In the genomic region with DNA sequence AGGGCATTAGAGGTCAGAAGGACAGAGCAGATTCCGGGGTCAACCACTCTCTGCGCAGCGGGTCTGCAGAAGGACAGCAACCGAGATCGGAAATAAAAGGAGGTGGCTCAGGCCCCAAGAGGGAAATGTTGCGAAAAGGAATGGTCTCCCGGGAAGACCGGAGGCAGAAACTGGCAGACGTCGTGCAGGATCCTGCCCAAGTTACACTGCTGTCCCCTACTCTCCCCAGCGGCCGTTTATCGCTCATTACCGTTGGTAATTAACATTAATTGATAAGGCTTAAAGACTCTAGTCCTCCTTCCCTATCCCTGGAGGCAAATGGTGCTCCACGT, we compare ENCODE assay signal across 8 mouse cellular contexts. TPM values are rescaled to one million over a fixed set of nuclear protein-coding genes. Genes with fewer than 3 reads are reported as not detected.
DNase-seq lines count a peak whose midpoint lies in the region; ATAC-seq and TF ChIP-seq lines count a peak whose summit lies in the region.

No protein-coding gene starts in this region.

- intact Hi-C loops in gastrocnemius, postnatal 14 days (cut with DNase I; ENCODE audit: low total_unique reads), result no loop called here

- dilution Hi-C loops in CH12.LX (cut with MboI; ENCODE audit: extremely low pct_ligation_motif_present, extremely low pct_unique_long_range_greater_than_20kb, low sequenced_read_pairs), result no loop called here

- TF ChIP-seq CTCF in CH12.LX (conservative IDR thresholded peaks at IDR 0.05 in 1 of 2, IDR thresholded peaks at IDR 0.05 in 1 of 2; ENCODE audit: low read depth in 2 of 2, low read length in 2 of 2), result no peak
- TF ChIP-seq CTCF in cortical plate, adult 2 months (IDR thresholded peaks at IDR 0.05; ENCODE audit: extremely low read depth, insufficient read depth, low read length), result no peak

- TF ChIP-seq RAD21 in CH12.LX (IDR thresholded peaks at IDR 0.05; ENCODE audit: low read depth, low read length), result no peak

- H3K27me3 ChIP-seq in heart, embryonic 14.5 days (ENCODE audit: control insufficient read depth, insufficient read depth, low read length), result no peaks in the 10 kb centered on the region
- H3K27me3 ChIP-seq in CH12.LX (replicated peaks), result no peaks in the 10 kb centered on the region
- H3K27me3 ChIP-seq in intestine, embryonic 14.5 days (replicated peaks; ENCODE audit: control insufficient read depth, insufficient read depth, low read length), result no peaks in the 10 kb centered on the region
- H3K27me3 ChIP-seq in midbrain, embryonic 16.5 days (ENCODE audit: control insufficient read depth, insufficient read depth, low read depth, low read length), result no peaks in the 10 kb centered on the region

- no peak for ATAC-seq in heart, embryonic 14.5 days (ENCODE audit: insufficient number of reproducible peaks, insufficient read depth, low FRiP score, low read depth)
- no peak for ATAC-seq in intestine, embryonic 14.5 days (replicated peaks; ENCODE audit: low FRiP score, low TSS enrichment, low read depth)
- no peak for ATAC-seq in midbrain, embryonic 16.5 days

- DNase-seq in heart, adult 18-20 months, result no peak
- DNase-seq in CH12.LX (ENCODE audit: extremely low read depth), result no peak
- no peak for DNase-seq in intestine, embryonic 14.5 days (ENCODE audit: low spot score)
- DNase-seq in gastrocnemius, postnatal 14 days, result no peak
- no peak for DNase-seq in cerebellum, postnatal 4 days (ENCODE audit: low spot score in 2 of 2)

- H3K36me3 ChIP-seq in heart, embryonic 14.5 days (ENCODE audit: control insufficient read depth, insufficient read depth, low read length), result peaks cover 33% of the 10 kb centered on the region
- H3K36me3 ChIP-seq in CH12.LX (replicated peaks in 1 of 2; ENCODE audit: control insufficient read depth in 1 of 2, insufficient read depth in 1 of 2, low read length in 1 of 2), result peaks cover 21 to 32% of the 10 kb centered on the region in 2 experiments
- H3K36me3 ChIP-seq in intestine, embryonic 14.5 days (ENCODE audit: control insufficient read depth, insufficient read depth, low read length), result peaks cover 27% of the 10 kb centered on the region
- H3K36me3 ChIP-seq in midbrain, embryonic 16.5 days (ENCODE audit: control insufficient read depth, insufficient read depth, low read length), result peaks cover 5% of the 10 kb centered on the region; the same call in 1 of the 2 replicates

- TF ChIP-seq EP300 in CH12.LX (IDR thresholded peaks at IDR 0.05; ENCODE audit: low read length), result 0 out of 2 replicates have a peak, but pooled peaks have one; percentile 31

- peak overlapping the region; percentile 59 to 73 for H3K4me3 ChIP-seq in heart, embryonic 14.5 days (ENCODE audit: control insufficient read depth in 1 of 2, insufficient read depth in 1 of 2, low read depth in 1 of 2, low read length in 2 of 2)
- peak overlapping the region; percentile 66 to 85 (median 68) for H3K4me3 ChIP-seq in CH12.LX (replicated peaks in 1 of 3; ENCODE audit: low read depth in 2 of 3, low read length in 2 of 3, poor library complexity in 1 of 3)
- H3K4me3 ChIP-seq in cortical plate, adult 2 months (ENCODE audit: insufficient read depth, low read length), result peak overlapping the region; percentile 82
- peak overlapping the region; percentile 92 for H3K4me3 ChIP-seq in intestine, embryonic 14.5 days (ENCODE audit: low read depth, low read length)
- H3K4me3 ChIP-seq in midbrain, embryonic 16.5 days (ENCODE audit: low read depth, low read length), result peak overlapping the region; percentile 66

- H3K4me1 ChIP-seq in heart, embryonic 14.5 days (ENCODE audit: control insufficient read depth in 2 of 2, insufficient read depth in 2 of 2, low read length in 2 of 2), result peaks cover 0 to 15% of the 10 kb centered on the region in 2 experiments; a peak in 2 of 4 replicates
- peaks cover 7 to 24% of the 10 kb centered on the region in 2 experiments for H3K4me1 ChIP-seq in CH12.LX (ENCODE audit: control insufficient read depth in 1 of 2, insufficient read depth in 2 of 2)
- 0 out of 2 replicates have a peak, but pooled peaks cover 2% of the 10 kb centered on the region for H3K4me1 ChIP-seq in cortical plate, adult 2 months (ENCODE audit: control insufficient read depth, insufficient read depth, low read length)
- no peaks in the 10 kb centered on the region; the same call in 1 of the 2 replicates for H3K4me1 ChIP-seq in intestine, embryonic 14.5 days (replicated peaks; ENCODE audit: control insufficient read depth, insufficient read depth, low read length)
- H3K4me1 ChIP-seq in midbrain, embryonic 16.5 days (ENCODE audit: control insufficient read depth, insufficient read depth, low read length), result peaks cover 13% of the 10 kb centered on the region

- peak overlapping the region; percentile 82 for H3K4me2 ChIP-seq in heart, embryonic 14.5 days (ENCODE audit: low read length)
- H3K4me2 ChIP-seq in CH12.LX (ENCODE audit: insufficient read depth, low read depth, poor library complexity, severe bottlenecking), result peak overlapping the region; percentile 87
- H3K4me2 ChIP-seq in intestine, embryonic 14.5 days (ENCODE audit: low read length), result peak overlapping the region; percentile 90
- peak overlapping the region; percentile 87 for H3K4me2 ChIP-seq in midbrain, embryonic 16.5 days (ENCODE audit: low read length)

- TF ChIP-seq POLR2A in CH12.LX (IDR thresholded peaks at IDR 0.05; ENCODE audit: low read depth, low read length), result no peak
- no peak for TF ChIP-seq POLR2A in cortical plate, adult 2 months (IDR thresholded peaks at IDR 0.05; ENCODE audit: extremely low read depth, insufficient read depth, low read length)

- peak overlapping the region; percentile 90 for H3K9ac ChIP-seq in heart, embryonic 14.5 days (ENCODE audit: low read length)
- peak overlapping the region; percentile 86 for H3K9ac ChIP-seq in CH12.LX (ENCODE audit: insufficient read depth, low read depth)
- peak overlapping the region; percentile 83 for H3K9ac ChIP-seq in intestine, embryonic 14.5 days (ENCODE audit: low read length)
- peak overlapping the region; percentile 87 for H3K9ac ChIP-seq in midbrain, embryonic 16.5 days (ENCODE audit: low read depth, low read length)

- 0% methylated on average over 15 of the region's 15 CpGs for whole genome bisulfite sequencing in heart, embryonic 14.5 days
- under 1% methylated on average over 15 of the region's 15 CpGs for WGBS in intestine, embryonic 14.5 days
- 1% methylated on average over 15 of the region's 15 CpGs for WGBS in midbrain, embryonic 16.5 days

- in situ Hi-C loops in CH12.LX (cut with MboI; ENCODE audit: low pct_ligation_motif_present, low pct_unique_long_range_greater_than_20kb, low sequenced_read_pairs), result no loop called here

- H3K27ac ChIP-seq in heart, embryonic 14.5 days (replicated peaks in 1 of 2; ENCODE audit: control insufficient read depth in 1 of 2, insufficient read depth in 1 of 2, low read depth in 2 of 2, low read length in 2 of 2), result peak overlapping the region; percentile 77 to 83
- peak overlapping the region; percentile 5; the same call in 1 of the 2 replicates for H3K27ac ChIP-seq in CH12.LX (ENCODE audit: insufficient read depth, low read depth)
- H3K27ac ChIP-seq in cortical plate, adult 2 months (ENCODE audit: insufficient read depth, low read length), result peak overlapping the region; percentile 63
- peak overlapping the region; percentile 64 for H3K27ac ChIP-seq in intestine, embryonic 14.5 days (ENCODE audit: low read depth)
- peak overlapping the region; percentile 79 for H3K27ac ChIP-seq in midbrain, embryonic 16.5 days (ENCODE audit: low read length)

- peaks cover 17% of the 10 kb centered on the region for H3K79me2 ChIP-seq in CH12.LX (replicated peaks; ENCODE audit: control insufficient read depth, extremely low read depth, insufficient read depth, poor library complexity, severe bottlenecking)

- no peaks in the 10 kb centered on the region for H3K9me3 ChIP-seq in heart, embryonic 14.5 days (ENCODE audit: control insufficient read depth, low read length)
- H3K9me3 ChIP-seq in CH12.LX (replicated peaks; ENCODE audit: low read length), result no peaks in the 10 kb centered on the region
- no peaks in the 10 kb centered on the region for H3K9me3 ChIP-seq in intestine, embryonic 14.5 days (ENCODE audit: control insufficient read depth, low read length)
- H3K9me3 ChIP-seq in midbrain, embryonic 16.5 days (replicated peaks; ENCODE audit: control insufficient read depth, low read length, poor library complexity, severe bottlenecking), result no peaks in the 10 kb centered on the region

RNA-seq across cellular contexts. Expression of a gene that starts 0.3 kb away (rescaled TPM):
- polyA plus RNA-seq in heart, embryonic 14.5 days (2014; fragmentation: Nextera tagmentation; extraction: Ambion mirVana), result 2,464 and 2,507 TPM in 2 replicates
- 1,000 to 10,000 TPM; 3,280 to 3,727 TPM for total RNA-seq in heart, adult 18-20 months (2021)
- total RNA-seq in CH12.LX (2012; rRNA removed) (851 and 995 TPM in 2 replicates), CH12.LX (2014; rRNA removed) (669 and 778 TPM in 2 replicates)
- 788 and 969 TPM in 2 replicates for polyA plus RNA-seq in CH12.LX (2012; ENCODE audit: insufficient read length, low read depth)
- polyA plus RNA-seq in cortical plate, adult 2 months (2012; rRNA removed), result 448 and 494 TPM in 2 replicates
- 943 and 1,086 TPM in 2 replicates for polyA plus RNA-seq in intestine, embryonic 14.5 days (2014; fragmentation: Nextera tagmentation; extraction: Ambion mirVana)
- 536 and 561 TPM in 2 replicates for polyA plus RNA-seq in midbrain, embryonic 16.5 days (2015; fragmentation: Nextera tagmentation; extraction: Ambion mirVana)
- total RNA-seq in gastrocnemius, postnatal 14 days (2021), result 1,000 to 10,000 TPM; 1,272 to 1,516 TPM

RNA-seq across cellular contexts. Expression of a gene that starts 10.0 kb away (rescaled TPM):
- polyA plus RNA-seq in heart, embryonic 14.5 days (2014; fragmentation: Nextera tagmentation; extraction: Ambion mirVana), result 28.7 and 29.7 TPM in 2 replicates
- total RNA-seq in heart, adult 18-20 months (2021), result 10 to 100 TPM; 32.0 to 32.3 TPM
- total RNA-seq in CH12.LX (2012; rRNA removed) (51.3 and 60.4 TPM in 2 replicates), CH12.LX (2014; rRNA removed) (62.1 and 64.2 TPM in 2 replicates)
- polyA plus RNA-seq in CH12.LX (2012; ENCODE audit: insufficient read length, low read depth), result 66.0 and 67.8 TPM in 2 replicates
- 47.7 and 49.4 TPM in 2 replicates for polyA plus RNA-seq in cortical plate, adult 2 months (2012; rRNA removed)
- 33.5 and 33.9 TPM in 2 replicates for polyA plus RNA-seq in intestine, embryonic 14.5 days (2014; fragmentation: Nextera tagmentation; extraction: Ambion mirVana)
- polyA plus RNA-seq in midbrain, embryonic 16.5 days (2015; fragmentation: Nextera tagmentation; extraction: Ambion mirVana), result 37.4 and 40.8 TPM in 2 replicates
- total RNA-seq in gastrocnemius, postnatal 14 days (2021), result 10 to 100 TPM; 17.6 to 19.9 TPM

RNA-seq across cellular contexts. Expression of a gene that starts 36.6 kb away (rescaled TPM):
- polyA plus RNA-seq in heart, embryonic 14.5 days (2014; fragmentation: Nextera tagmentation; extraction: Ambion mirVana), result not detected in 2 replicates
- not detected for total RNA-seq in heart, adult 18-20 months (2021)
- total RNA-seq in CH12.LX (2012; rRNA removed), result not detected in 2 replicates
- not detected in 2 replicates for total RNA-seq in CH12.LX (2014; rRNA removed)
- not detected in 2 replicates for polyA plus RNA-seq in CH12.LX (2012; ENCODE audit: insufficient read length, low read depth)
- not detected in 2 replicates for polyA plus RNA-seq in cortical plate, adult 2 months (2012; rRNA removed)
- 0.11 TPM in 1 of 2 replicates, not detected in the other for polyA plus RNA-seq in intestine, embryonic 14.5 days (2014; fragmentation: Nextera tagmentation; extraction: Ambion mirVana)
- polyA plus RNA-seq in midbrain, embryonic 16.5 days (2015; fragmentation: Nextera tagmentation; extraction: Ambion mirVana), result 0.17 TPM in 1 of 2 replicates, not detected in the other
- total RNA-seq in gastrocnemius, postnatal 14 days (2021), result not detected

RNA-seq across cellular contexts. Expression of a gene that starts 40.5 kb away (rescaled TPM):
- polyA plus RNA-seq in heart, embryonic 14.5 days (2014; fragmentation: Nextera tagmentation; extraction: Ambion mirVana), result 23.5 and 30.5 TPM in 2 replicates
- 10 to 100 TPM; 43.6 to 44.9 TPM for total RNA-seq in heart, adult 18-20 months (2021)
- 113 and 133 TPM in 2 replicates for total RNA-seq in CH12.LX (2012; rRNA removed)
- total RNA-seq in CH12.LX (2014; rRNA removed), result 66.9 and 70.8 TPM in 2 replicates
- polyA plus RNA-seq in CH12.LX (2012; ENCODE audit: insufficient read length, low read depth), result 199 and 208 TPM in 2 replicates
- 94.2 and 96.9 TPM in 2 replicates for polyA plus RNA-seq in cortical plate, adult 2 months (2012; rRNA removed)
- polyA plus RNA-seq in intestine, embryonic 14.5 days (2014; fragmentation: Nextera tagmentation; extraction: Ambion mirVana), result 37.1 and 39.3 TPM in 2 replicates
- 129 and 130 TPM in 2 replicates for polyA plus RNA-seq in midbrain, embryonic 16.5 days (2015; fragmentation: Nextera tagmentation; extraction: Ambion mirVana)
- total RNA-seq in gastrocnemius, postnatal 14 days (2021), result 10 to 100 TPM; 27.6 to 31.7 TPM

RNA-seq across cellular contexts. Expression of a gene that starts 50.8 kb away (rescaled TPM):
- polyA plus RNA-seq in heart, embryonic 14.5 days (2014; fragmentation: Nextera tagmentation; extraction: Ambion mirVana), result not detected in 2 replicates
- not detected for total RNA-seq in heart, adult 18-20 months (2021)
- not detected in 2 replicates for total RNA-seq in CH12.LX (2012; rRNA removed)
- not detected in 2 replicates for total RNA-seq in CH12.LX (2014; rRNA removed)
- not detected in 2 replicates for polyA plus RNA-seq in CH12.LX (2012; ENCODE audit: insufficient read length, low read depth)
- not detected in 2 replicates for polyA plus RNA-seq in cortical plate, adult 2 months (2012; rRNA removed)
- 2.2 TPM in 1 of 2 replicates, not detected in the other for polyA plus RNA-seq in intestine, embryonic 14.5 days (2014; fragmentation: Nextera tagmentation; extraction: Ambion mirVana)
- polyA plus RNA-seq in midbrain, embryonic 16.5 days (2015; fragmentation: Nextera tagmentation; extraction: Ambion mirVana), result not detected in 2 replicates
- not detected for total RNA-seq in gastrocnemius, postnatal 14 days (2021)

Comparison
In these comparisons a context has a peak if more than half of its experiments do, and no peak if none do; other contexts are left out.
1. H3K27ac ChIP-seq: peak in every context shown above with its lines; median percentile 80 in heart, embryonic 14.5 days; 79 in midbrain, embryonic 16.5 days; 64 in intestine, embryonic 14.5 days; 63 in cortical plate, adult 2 months; 5 in CH12.LX.